Mouse (Mus musculus): ENCODE measurements around the gene Gm4985.
"Not testable (repeated sequence)": the region's sequence is repeated elsewhere in the genome, so short reads cannot be mapped to it uniquely, and the experiment has no call there.

Gene Gm4985

GRCm38 (mm10) chrX:23958834-23959233, at the start of gene Gm4985:
Gm4985 (minus strand) TSS chrX:23958934.
- not testable (repeated sequence) for DNase-seq (ENCODE audit: low read depth)

- DNase-seq (ENCODE audit: low read depth) = no peak
Observed at GRCm38 (mm10) chrX:23954161-23954560, 4.6 kb downstream of the Gm4985 start.

Data from 416B (cell line).